Mouse (Mus musculus) brain, embryonic 18.5 days (tissue): Measurements from ENCODE around the gene Gm49398.

ENCODE experiments used
- DNase-seq: peaks from one replicate; pipeline ENCODE4 v3.0.0-alpha.2; 2012; ENCODE audit warnings: low read depth, low spot score

Gm49398 gene

DNA sequence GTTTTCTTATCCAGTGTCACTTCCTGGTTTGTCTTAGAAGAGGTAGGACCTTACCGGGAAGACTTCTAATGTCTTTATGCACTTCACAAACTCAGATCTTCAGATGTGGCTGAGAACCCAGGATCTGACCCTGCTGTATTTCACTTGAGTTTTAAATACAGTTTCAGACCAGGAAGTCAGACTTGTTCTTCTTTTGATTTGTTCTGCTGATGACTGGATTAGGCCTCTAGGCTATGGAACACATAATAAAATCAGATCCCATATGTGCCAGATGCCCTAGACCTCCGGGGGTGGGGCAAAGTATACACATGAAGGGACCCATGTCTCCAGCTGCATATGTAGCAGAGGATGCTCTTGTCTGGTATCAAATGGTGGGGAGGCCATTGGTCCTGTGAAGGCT lies at the start of gene Gm49398:
Gm49398 (minus strand) TSS at position 101 of the 400 bp plus-strand sequence.
- no peak for DNase-seq

DNA sequence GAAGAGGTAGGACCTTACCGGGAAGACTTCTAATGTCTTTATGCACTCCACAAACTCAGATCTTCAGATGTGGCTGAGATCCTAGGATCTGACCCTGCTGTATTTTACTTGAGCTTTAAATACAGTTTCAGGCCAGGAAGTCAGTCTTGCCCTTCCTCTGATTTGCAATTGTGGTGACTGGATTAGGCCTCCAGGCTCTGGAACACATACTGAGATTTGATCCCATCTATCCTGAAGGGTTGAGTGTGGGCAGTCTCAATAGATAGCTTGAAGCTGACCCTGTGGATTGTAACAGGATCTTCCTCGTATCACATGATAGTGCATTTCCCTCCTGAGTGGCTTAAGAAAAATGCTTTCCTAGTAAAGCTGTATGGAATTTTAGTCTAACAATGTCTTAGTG lies 33.4 kb downstream of the Gm49398 start, which contains the start of gene Cts8:
Cts8 (minus strand) TSS at position 101 of the 400 bp plus-strand sequence.
- no peak for DNase-seq

DNA sequence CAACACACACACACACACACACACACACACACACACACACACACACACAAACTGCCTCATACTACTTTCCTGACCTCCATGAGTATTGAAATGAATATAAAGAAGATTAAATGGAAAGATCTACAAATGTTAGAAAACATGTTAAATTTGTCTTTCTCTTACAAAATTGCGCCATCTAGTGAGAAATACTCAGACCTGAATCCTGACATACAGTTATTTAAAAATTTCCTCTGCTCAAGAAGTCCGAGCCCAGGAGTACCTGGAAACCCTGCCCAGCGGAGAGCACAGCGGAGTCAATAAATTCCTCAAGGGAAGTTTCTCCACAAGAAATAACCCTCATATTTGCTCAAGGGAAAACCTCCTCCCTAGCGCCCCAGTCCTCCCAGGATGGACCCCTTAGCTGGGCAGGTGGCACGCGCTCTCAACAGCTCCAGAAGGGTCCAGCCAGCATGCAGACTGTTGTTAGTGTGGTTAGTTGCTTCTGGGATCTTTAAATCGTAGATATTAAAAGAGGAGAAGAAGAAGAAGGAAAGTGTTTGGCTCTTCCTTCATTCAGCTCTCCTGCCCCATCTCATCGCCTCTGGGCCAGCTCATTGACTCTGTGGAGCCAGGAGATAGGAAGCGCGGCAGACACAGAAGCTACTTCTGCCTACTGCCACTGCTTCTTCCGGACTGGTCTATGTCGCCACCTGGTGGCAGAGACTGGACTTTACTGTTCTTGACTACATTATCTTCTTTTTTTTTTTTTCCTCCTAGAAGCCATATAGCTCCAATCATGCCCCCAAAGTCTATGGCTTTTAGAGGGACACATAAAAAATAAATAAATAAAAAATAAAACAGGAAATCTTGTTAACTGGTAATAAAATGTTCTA lies 47.3 kb downstream of the Gm49398 start:
- no peak for DNase-seq

GRCm38 (mm10) chr13:61203310-61203709 lies 85.3 kb downstream of the Gm49398 start, which contains the start of gene Cts6:
Gene Cts6, minus strand, starts transcription at chr13:61203410.
- DNase-seq: no peak
